ENCODE assay signal across 8 mouse cellular contexts in genomic region chr8:95352871-95353866, GRCm38 (mm10). TPM values are rescaled to one million over a fixed set of nuclear protein-coding genes. Genes with fewer than 3 reads are reported as not detected.
DNase-seq lines count a peak whose midpoint lies in the region; ATAC-seq and TF ChIP-seq lines count a peak whose summit lies in the region.

No protein-coding gene starts in this region.

- DNase-seq in Patski (ENCODE audit: low read depth, low spot score): no peak
- peak; percentile 73 for DNase-seq in embryo, embryonic 10 days (ENCODE audit: low spot score)
- DNase-seq in kidney, postnatal 0 days (ENCODE audit: low spot score): peak; percentile 45
- DNase-seq in spleen, postnatal 4 days (ENCODE audit: low spot score in 2 of 2): no peak

- H3K36me3 ChIP-seq in ES-Bruce4 (ENCODE audit: control insufficient read depth, insufficient read depth, low read length, poor library complexity, severe bottlenecking): no peaks in the 10 kb centered on the region
- no peaks in the 10 kb centered on the region for H3K36me3 ChIP-seq in heart, embryonic 11.5 days (ENCODE audit: control insufficient read depth, insufficient read depth, low read length)
- H3K36me3 ChIP-seq in kidney, postnatal 0 days (ENCODE audit: insufficient read depth, low read length): no peaks in the 10 kb centered on the region
- no peaks in the 10 kb centered on the region for H3K36me3 ChIP-seq in stomach, embryonic 16.5 days (ENCODE audit: control insufficient read depth, insufficient read depth, low read length)

- TF ChIP-seq CTCF in ES-Bruce4 (IDR thresholded peaks at IDR 0.05; ENCODE audit: low read depth, low read length): no peak
- no peak for TF ChIP-seq CTCF in Patski (IDR thresholded peaks at IDR 0.05)
- TF ChIP-seq CTCF in kidney, postnatal 0 days (IDR thresholded peaks at IDR 0.05; ENCODE audit: low read depth): no peak

- in situ Hi-C loops in Patski (cut with MboI; ENCODE audit: low pct_unique_long_range_greater_than_20kb): loop anchor here (5.0 kb wide), 1 partner anchor 79 kb away; the partner anchor contains the start of gene Cfap20

- no peaks in the 10 kb centered on the region for H3K4me1 ChIP-seq in ES-Bruce4 (ENCODE audit: control insufficient read depth, insufficient read depth, low read length)
- peaks cover 53% of the 10 kb centered on the region for H3K4me1 ChIP-seq in heart, embryonic 11.5 days (ENCODE audit: control insufficient read depth, insufficient read depth, low read length)
- H3K4me1 ChIP-seq in kidney, postnatal 0 days (replicated peaks; ENCODE audit: insufficient read depth, low read length): peaks cover 29% of the 10 kb centered on the region; the same call in 1 of the 2 replicates
- H3K4me1 ChIP-seq in stomach, embryonic 16.5 days (ENCODE audit: control insufficient read depth, insufficient read depth, low read length): peaks cover 18% of the 10 kb centered on the region

- H3K27me3 ChIP-seq in ES-Bruce4 (ENCODE audit: control insufficient read depth, insufficient read depth, low read length, poor library complexity, severe bottlenecking) (0 out of 2 replicates have a peak, but pooled peaks cover 3% of the 10 kb centered on the region), Patski (no peaks in the 10 kb centered on the region)
- H3K27me3 ChIP-seq in heart, embryonic 11.5 days (ENCODE audit: control insufficient read depth, insufficient read depth, low read length): no peaks in the 10 kb centered on the region; the same call in 1 of the 2 replicates
- no peaks in the 10 kb centered on the region for H3K27me3 ChIP-seq in kidney, postnatal 0 days (ENCODE audit: insufficient read depth, low read length)
- H3K27me3 ChIP-seq in stomach, embryonic 16.5 days (ENCODE audit: control insufficient read depth, insufficient read depth, low read length): 0 out of 2 replicates have a peak, but pooled peaks cover 3% of the 10 kb centered on the region

- TF ChIP-seq EP300 in ES-Bruce4 (IDR thresholded peaks at IDR 0.05; ENCODE audit: insufficient read depth, low read depth, low read length): no peak

- H3K9ac ChIP-seq in ES-Bruce4 (ENCODE audit: low read depth, poor library complexity, severe bottlenecking): peak overlapping the region; percentile 82
- H3K9ac ChIP-seq in heart, embryonic 11.5 days (ENCODE audit: low read depth, low read length): peak overlapping the region; percentile 99
- H3K9ac ChIP-seq in kidney, postnatal 0 days (ENCODE audit: low read depth, low read length): peak overlapping the region; percentile 69
- peak overlapping the region; percentile 86 for H3K9ac ChIP-seq in stomach, embryonic 16.5 days (ENCODE audit: low read length)

- peak overlapping the region; percentile 77 for H3K4me3 ChIP-seq in ES-Bruce4 (ENCODE audit: low read depth, low read length)
- peak overlapping the region; percentile 92 for H3K4me3 ChIP-seq in heart, embryonic 11.5 days (ENCODE audit: low read depth, low read length)
- H3K4me3 ChIP-seq in kidney, postnatal 0 days (replicated peaks; ENCODE audit: low read depth, low read length): peak overlapping the region; percentile 71
- H3K4me3 ChIP-seq in stomach, embryonic 16.5 days (replicated peaks; ENCODE audit: low read length): peak overlapping the region; percentile 88

- H3K27ac ChIP-seq in ES-Bruce4 (ENCODE audit: insufficient read depth, low read length): no peak overlapping the region
- peak overlapping the region; percentile 91 for H3K27ac ChIP-seq in heart, embryonic 11.5 days (ENCODE audit: low read depth, low read length)
- H3K27ac ChIP-seq in kidney, postnatal 0 days: peak overlapping the region; percentile 47
- H3K27ac ChIP-seq in stomach, embryonic 16.5 days (ENCODE audit: low read length): peak overlapping the region; percentile 93

- no peaks in the 10 kb centered on the region for H3K9me3 ChIP-seq in ES-Bruce4 (replicated peaks; ENCODE audit: control insufficient read depth, insufficient read depth, low read length, poor library complexity, severe bottlenecking)
- H3K9me3 ChIP-seq in heart, embryonic 11.5 days (replicated peaks; ENCODE audit: control insufficient read depth, low read length): no peaks in the 10 kb centered on the region
- no peaks in the 10 kb centered on the region for H3K9me3 ChIP-seq in kidney, postnatal 0 days (replicated peaks; ENCODE audit: low read length)
- no peaks in the 10 kb centered on the region for H3K9me3 ChIP-seq in stomach, embryonic 16.5 days (replicated peaks; ENCODE audit: control insufficient read depth, low read length)

- TF ChIP-seq POLR2A in ES-Bruce4 (IDR thresholded peaks at IDR 0.05; ENCODE audit: insufficient read depth, low read length): no peak

- WGBS in heart, embryonic 11.5 days (ENCODE audit: insufficient replicate concordance): 1% methylated on average over 58 of the region's 62 CpGs
- 3% methylated on average over 62 of the region's 62 CpGs for WGBS in kidney, postnatal 0 days
- WGBS in stomach, embryonic 16.5 days: 2% methylated on average over 62 of the region's 62 CpGs

- CTCF ChIA-PET in Patski (lab: Charles Lee): interaction anchor here (0.7 to 10.5 kb wide), 5 partner anchors 21 to 97 kb away, joined by 3 to 108 read pairs (median 3); partner anchors contain the start of genes Usb1 and Zfp319

- H3K4me2 ChIP-seq in heart, embryonic 11.5 days: peak overlapping the region; percentile 85
- H3K4me2 ChIP-seq in kidney, postnatal 0 days (ENCODE audit: low read length): peak overlapping the region; percentile 98
- peak overlapping the region; percentile 93 for H3K4me2 ChIP-seq in stomach, embryonic 16.5 days (ENCODE audit: low read depth, low read length)

- POLR2A ChIA-PET in Patski (lab: Charles Lee): interaction anchor here (0.7 to 1.3 kb wide), 4 partner anchors 21 to 78 kb away, joined by 3 to 6 read pairs (median 3); partner anchors contain the start of gene Usb1

- ATAC-seq in Patski: peak; percentile 31
- peak; percentile 12; the same call in 1 of the 2 replicates for ATAC-seq in heart, embryonic 11.5 days (replicated peaks; ENCODE audit: insufficient number of reproducible peaks, low FRiP score, low TSS enrichment)
- peak; percentile 33 for ATAC-seq in kidney, postnatal 0 days (replicated peaks; ENCODE audit: low FRiP score, low read depth)
- peak; percentile 24; the same call in 1 of the 2 replicates for ATAC-seq in megakaryocyte progenitor cell, adult 5-6 weeks (replicated peaks; ENCODE audit: poor library complexity)
- ATAC-seq in stomach, embryonic 16.5 days (ENCODE audit: insufficient read depth, low FRiP score): peak; percentile 27

RNA-seq across cellular contexts. Expression of gene Mmp15, which starts 1.1 kb away (rescaled TPM):
- polyA plus RNA-seq in ES-Bruce4 (2011; ENCODE audit: insufficient read depth, insufficient read length, low read depth, missing spikeins) (8.0 and 11.0 TPM in 2 replicates), Patski (2021) (8.1 TPM)
- polyA plus RNA-seq in heart, embryonic 11.5 days (2014; fragmentation: Nextera tagmentation; extraction: Ambion mirVana): 38.1 and 43.1 TPM in 2 replicates
- 5.0 and 5.8 TPM in 2 replicates for polyA plus RNA-seq in kidney, postnatal 0 days (2015; fragmentation: Nextera tagmentation; extraction: Ambion mirVana)
- total RNA-seq in megakaryocyte progenitor cell, adult 5-6 weeks (2015): 0.17 and 0.42 TPM in 2 replicates
- total RNA-seq in megakaryocyte progenitor cell, adult 5-6 weeks (2017): 0.03 and 0.04 TPM in 2 replicates
- polyA plus RNA-seq in stomach, embryonic 16.5 days (2015; fragmentation: Nextera tagmentation; extraction: Ambion mirVana): 13.4 and 15.3 TPM in 2 replicates

RNA-seq across cellular contexts. Expression of gene Usb1, which starts 21.1 kb away (rescaled TPM):
- polyA plus RNA-seq in ES-Bruce4 (2011; ENCODE audit: insufficient read depth, insufficient read length, low read depth, missing spikeins): 35.5 and 36.3 TPM in 2 replicates
- 37.8 TPM for polyA plus RNA-seq in Patski (2021)
- polyA plus RNA-seq in heart, embryonic 11.5 days (2014; fragmentation: Nextera tagmentation; extraction: Ambion mirVana): 26.3 and 27.2 TPM in 2 replicates
- 42.9 and 45.6 TPM in 2 replicates for polyA plus RNA-seq in kidney, postnatal 0 days (2015; fragmentation: Nextera tagmentation; extraction: Ambion mirVana)
- total RNA-seq in megakaryocyte progenitor cell, adult 5-6 weeks (2015): 27.6 and 28.0 TPM in 2 replicates
- 27.3 and 31.9 TPM in 2 replicates for total RNA-seq in megakaryocyte progenitor cell, adult 5-6 weeks (2017)
- 38.7 and 42.0 TPM in 2 replicates for polyA plus RNA-seq in stomach, embryonic 16.5 days (2015; fragmentation: Nextera tagmentation; extraction: Ambion mirVana)

RNA-seq across cellular contexts. Expression of gene Zfp319, which starts 21.4 kb away (rescaled TPM):
- polyA plus RNA-seq in ES-Bruce4 (2011; ENCODE audit: insufficient read depth, insufficient read length, low read depth, missing spikeins) (2.8 and 2.9 TPM in 2 replicates), Patski (2021) (12.3 TPM)
- 4.4 and 5.9 TPM in 2 replicates for polyA plus RNA-seq in heart, embryonic 11.5 days (2014; fragmentation: Nextera tagmentation; extraction: Ambion mirVana)
- 6.3 and 6.6 TPM in 2 replicates for polyA plus RNA-seq in kidney, postnatal 0 days (2015; fragmentation: Nextera tagmentation; extraction: Ambion mirVana)
- total RNA-seq in megakaryocyte progenitor cell, adult 5-6 weeks (2015): 5.5 and 6.1 TPM in 2 replicates
- 2.1 and 2.6 TPM in 2 replicates for total RNA-seq in megakaryocyte progenitor cell, adult 5-6 weeks (2017)
- 6.5 and 7.0 TPM in 2 replicates for polyA plus RNA-seq in stomach, embryonic 16.5 days (2015; fragmentation: Nextera tagmentation; extraction: Ambion mirVana)

RNA-seq across cellular contexts. Expression of gene Tepp, which starts 42.8 kb away (rescaled TPM):
- not detected in 2 replicates for polyA plus RNA-seq in ES-Bruce4 (2011; ENCODE audit: insufficient read depth, insufficient read length, low read depth, missing spikeins)
- polyA plus RNA-seq in Patski (2021): not detected
- polyA plus RNA-seq in heart, embryonic 11.5 days (2014; fragmentation: Nextera tagmentation; extraction: Ambion mirVana): not detected in 2 replicates
- polyA plus RNA-seq in kidney, postnatal 0 days (2015; fragmentation: Nextera tagmentation; extraction: Ambion mirVana): 0.30 TPM in 1 of 2 replicates, not detected in the other
- total RNA-seq in megakaryocyte progenitor cell, adult 5-6 weeks (2015): not detected in 2 replicates
- 0.68 TPM in 1 of 2 replicates, not detected in the other for total RNA-seq in megakaryocyte progenitor cell, adult 5-6 weeks (2017)
- not detected in 2 replicates for polyA plus RNA-seq in stomach, embryonic 16.5 days (2015; fragmentation: Nextera tagmentation; extraction: Ambion mirVana)

RNA-seq across cellular contexts. Expression of gene Cngb1, which starts 46.8 kb away (rescaled TPM):
- polyA plus RNA-seq in ES-Bruce4 (2011; ENCODE audit: insufficient read depth, insufficient read length, low read depth, missing spikeins): 0.19 and 0.24 TPM in 2 replicates
- 0.15 TPM for polyA plus RNA-seq in Patski (2021)
- polyA plus RNA-seq in heart, embryonic 11.5 days (2014; fragmentation: Nextera tagmentation; extraction: Ambion mirVana): 0.82 TPM in 1 of 2 replicates, not detected in the other
- 1.0 and 2.1 TPM in 2 replicates for polyA plus RNA-seq in kidney, postnatal 0 days (2015; fragmentation: Nextera tagmentation; extraction: Ambion mirVana)
- 6.3 and 9.3 TPM in 2 replicates for total RNA-seq in megakaryocyte progenitor cell, adult 5-6 weeks (2015)
- total RNA-seq in megakaryocyte progenitor cell, adult 5-6 weeks (2017): 2.8 and 3.0 TPM in 2 replicates
- 0.28 and 0.81 TPM in 2 replicates for polyA plus RNA-seq in stomach, embryonic 16.5 days (2015; fragmentation: Nextera tagmentation; extraction: Ambion mirVana)

Comparison
In these comparisons a context has a peak if more than half of its experiments do, and no peak if none do; other contexts are left out.
1. DNase-seq: peak in embryo, embryonic 10 days (single experiment) and kidney, postnatal 0 days (single experiment); none in Patski (single experiment) and spleen, postnatal 4 days (0 of 2).
2. Peak in every context shown above with its lines, with median percentiles within 50 percentile points of each other: H3K4me3 ChIP-seq, H3K9ac ChIP-seq, ATAC-seq and H3K4me2 ChIP-seq.